Mouse (Mus musculus): Measurements from ENCODE around the gene Tubgcp3.

GRCm38 (mm10) chr8:12644894-12645293 lies 27.2 kb downstream of the Tubgcp3 start:
- TF ChIP-seq CTCF (IDR thresholded peaks at IDR 0.05; ENCODE audit: low read depth) (no peak; the same call in 1 of the 2 replicates), EP300 (IDR thresholded peaks at IDR 0.05; ENCODE audit: low read depth) (no peak)

Data from heart, postnatal 0 days (tissue).